ENCODE assay signal across 8 mouse cellular contexts in the genomic region with DNA sequence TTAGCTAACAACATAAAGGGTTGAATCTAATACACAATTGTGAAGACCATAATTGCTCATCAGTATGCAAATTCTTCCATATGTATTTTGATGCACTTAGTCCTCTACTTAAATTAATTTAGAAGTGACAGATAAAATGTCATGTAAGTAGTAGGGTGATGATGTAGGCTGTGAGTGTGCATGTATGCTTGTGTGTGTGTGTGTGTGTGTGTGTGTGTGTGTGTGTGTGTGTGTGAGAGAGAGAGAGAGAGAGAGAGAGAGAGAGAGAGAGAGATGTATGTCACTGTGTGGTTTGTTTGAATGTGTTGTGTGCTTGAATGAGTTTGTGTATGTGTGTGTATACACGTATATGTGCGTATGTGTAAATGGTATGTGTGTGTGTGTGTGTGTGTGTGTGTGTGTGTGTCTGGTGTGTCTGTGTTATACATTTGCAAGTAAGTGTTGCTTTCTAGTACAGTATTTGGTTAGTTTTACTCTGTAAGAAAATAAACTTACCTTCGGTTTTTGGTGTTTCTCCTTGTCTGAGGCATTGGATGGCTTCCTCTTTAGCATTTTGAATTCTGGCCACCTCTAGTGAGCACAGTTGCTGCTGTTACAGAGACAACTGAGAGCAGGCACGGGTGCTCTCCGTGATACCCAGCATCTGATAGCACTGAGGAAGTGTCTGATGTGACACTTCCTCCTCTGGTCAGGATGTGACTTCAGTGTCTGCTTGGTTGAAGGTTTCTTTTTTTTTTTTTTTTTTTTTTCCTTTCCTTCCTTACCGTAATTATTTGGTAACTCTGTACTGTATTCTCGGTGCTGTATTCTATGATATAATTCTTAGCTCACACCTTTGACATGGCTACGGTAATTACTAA.
A peak's percentile ranks its signal among the peaks of the same experiment; 100 is the strongest.
DNase-seq lines count a peak whose midpoint lies in the region; ATAC-seq lines count a peak whose summit lies in the region.
"Had no signal": no experiment of that assay in that cellular context is flagged by ENCODE, and none has a peak within 500 bp of the region (broad histone marks: within the 10 kb centered on the region; RNA-seq: fewer than 3 reads in every experiment).

No protein-coding gene starts in this region.

- no peak overlapping the region for H3K4me3 ChIP-seq in midbrain, embryonic 11.5 days (ENCODE audit: low read depth, low read length)
- H3K4me3 ChIP-seq: limb, embryonic 15.5 days had no signal

- H3K4me2 ChIP-seq in midbrain, embryonic 11.5 days: no peak overlapping the region
- H3K4me2 ChIP-seq: limb, embryonic 15.5 days had no signal

- peak; percentile 89 for ATAC-seq in CD4-positive, CD25-positive, alpha-beta regulatory T cell, adult 4 months
- ATAC-seq in megakaryocyte-erythroid progenitor cell, adult 5-6 weeks (replicated peaks; ENCODE audit: low FRiP score, low TSS enrichment, poor library complexity, severe bottlenecking): peak; percentile 99
- no peak for ATAC-seq in midbrain, embryonic 11.5 days (ENCODE audit: low FRiP score)

- DNase-seq in B cell, adult 2 months: peak; percentile 73 to 75
- DNase-seq in kidney, postnatal 10 days: peak; percentile 15
- DNase-seq in cerebellum, postnatal 10 days: no peak
- no peak for DNase-seq in midbrain, embryonic 11.5 days (ENCODE audit: low spot score, missing footprints)
- DNase-seq in cerebellum, adult 11 months: no peak

- no peaks in the 10 kb centered on the region; the same call in 1 of the 2 replicates for H3K27me3 ChIP-seq in midbrain, embryonic 11.5 days (ENCODE audit: control insufficient read depth, insufficient read depth, low read length)
- H3K27me3 ChIP-seq: limb, embryonic 15.5 days had no signal

- H3K27ac ChIP-seq in midbrain, embryonic 11.5 days (ENCODE audit: low read depth, low read length): no peak overlapping the region
- H3K27ac ChIP-seq: limb, embryonic 15.5 days had no signal

- no peak overlapping the region for H3K9ac ChIP-seq in midbrain, embryonic 11.5 days (ENCODE audit: low read length)
- H3K9ac ChIP-seq: limb, embryonic 15.5 days had no signal

- H3K4me1 ChIP-seq in midbrain, embryonic 11.5 days (ENCODE audit: control insufficient read depth, insufficient read depth, low read length): no peaks in the 10 kb centered on the region
- H3K4me1 ChIP-seq: limb, embryonic 15.5 days had no signal

- WGBS in midbrain, embryonic 11.5 days: 84% methylated on average over 8 of the region's 8 CpGs

- no peaks in the 10 kb centered on the region for H3K36me3 ChIP-seq in midbrain, embryonic 11.5 days (ENCODE audit: control insufficient read depth, insufficient read depth, low read length)
- H3K36me3 ChIP-seq: limb, embryonic 15.5 days had no signal

- H3K9me3 ChIP-seq in midbrain, embryonic 11.5 days (ENCODE audit: control insufficient read depth, low read length): no peaks in the 10 kb centered on the region
- H3K9me3 ChIP-seq: limb, embryonic 15.5 days had no signal

Comparison
In these comparisons a context has a peak if more than half of its experiments do, and no peak if none do; other contexts are left out.
1. DNase-seq: peak in B cell, adult 2 months (2 of 2) and kidney, postnatal 10 days (single experiment); none in cerebellum, postnatal 10 days (0 of 2), midbrain, embryonic 11.5 days (single experiment) and cerebellum, adult 11 months (single experiment).